12 mouse cellular contexts compared by ENCODE assay signal in the genomic region with DNA sequence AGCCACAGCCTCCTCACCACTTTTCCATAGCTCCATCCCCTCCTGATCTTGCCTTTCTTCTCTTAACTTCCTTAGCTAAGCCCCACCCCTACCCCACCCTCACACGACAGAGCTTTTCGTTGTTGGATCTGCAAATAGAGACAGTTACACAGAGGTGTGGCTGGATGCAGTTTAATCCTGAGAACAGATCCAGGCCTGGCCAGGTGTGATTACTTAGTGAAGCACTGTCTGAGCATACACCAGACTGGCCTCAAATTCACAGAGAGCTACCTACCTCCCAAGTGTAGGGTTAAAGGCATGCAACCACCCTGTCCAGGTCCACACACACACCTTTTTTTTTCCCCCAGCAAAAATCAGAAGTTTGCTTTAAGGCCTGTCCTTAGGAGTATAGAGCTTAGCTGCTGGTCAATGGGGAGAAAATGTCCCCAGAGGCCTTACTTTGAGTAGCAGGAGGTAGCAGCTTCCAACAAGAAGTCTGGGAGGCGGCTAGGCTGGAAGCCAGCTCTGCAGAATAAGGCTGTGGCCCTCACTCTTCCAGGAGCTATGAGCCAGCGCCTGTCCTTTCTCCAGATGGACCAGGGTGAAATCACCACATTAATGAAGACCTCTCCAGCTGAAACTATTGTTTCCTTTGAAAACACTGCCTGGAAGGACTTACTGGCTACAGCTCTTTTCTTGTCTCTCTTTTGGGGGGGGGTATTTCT.
DNase-seq lines count a peak whose midpoint lies in the region; ATAC-seq and TF ChIP-seq lines count a peak whose summit lies in the region.
"Had no signal": no experiment of that assay in that cellular context is flagged by ENCODE, and none has a peak within 500 bp of the region (broad histone marks: within the 10 kb centered on the region; RNA-seq: fewer than 3 reads in every experiment).

No protein-coding gene starts in this region.

- TF ChIP-seq POLR2A in lung, adult 2 months (IDR thresholded peaks at IDR 0.05; ENCODE audit: borderline replicate concordance, extremely low read depth, low read depth, low read length) = no peak

- H3K27me3 ChIP-seq in heart, embryonic 10.5 days (ENCODE audit: insufficient read depth, poor library complexity, severe bottlenecking) = no peaks in the 10 kb centered on the region
- H3K27me3 ChIP-seq in stomach, embryonic 16.5 days (ENCODE audit: control insufficient read depth, insufficient read depth, low read length) = no peaks in the 10 kb centered on the region
- H3K27me3 ChIP-seq: embryonic facial prominence, embryonic 15.5 days; forebrain, embryonic 15.5 days had no signal

- peak; percentile 18 to 44 for DNase-seq in heart, adult 18-20 months
- no peak for DNase-seq in heart, embryonic 10.5 days (ENCODE audit: low spot score)
- peak; percentile 42 for DNase-seq in lung, postnatal 10 days
- DNase-seq in lung, adult 2 months = no peak
- peak; percentile 14 to 20 for DNase-seq in heart, postnatal 36 days
- no peak for DNase-seq in spleen, postnatal 4 days (ENCODE audit: low spot score in 2 of 2)
- DNase-seq: right cerebral cortex, postnatal 4 days had no signal

- no peak overlapping the region for H3K9ac ChIP-seq in stomach, embryonic 16.5 days (ENCODE audit: low read length)
- H3K9ac ChIP-seq: embryonic facial prominence, embryonic 15.5 days; forebrain, embryonic 15.5 days; liver, embryonic 14.5 days had no signal

- TF ChIP-seq CTCF in lung, adult 2 months (IDR thresholded peaks at IDR 0.05; ENCODE audit: insufficient read depth, low read length) = no peak

- intact Hi-C loops in heart, postnatal 36 days (cut with DNase I) = no loop called here

- no peak overlapping the region for H3K4me3 ChIP-seq in heart, embryonic 10.5 days
- no peak overlapping the region for H3K4me3 ChIP-seq in lung, adult 2 months (replicated peaks; ENCODE audit: extremely low read depth, low read depth, low read length)
- no peak overlapping the region for H3K4me3 ChIP-seq in stomach, embryonic 16.5 days (replicated peaks; ENCODE audit: low read length)
- H3K4me3 ChIP-seq: embryonic facial prominence, embryonic 15.5 days; forebrain, embryonic 15.5 days; layer of hippocampus, adult 2 months had no signal

- H3K27ac ChIP-seq in heart, embryonic 10.5 days = no peak overlapping the region
- H3K27ac ChIP-seq in stomach, embryonic 16.5 days (ENCODE audit: low read length) = peak overlapping the region; percentile 4; the same call in 1 of the 2 replicates
- H3K27ac ChIP-seq: embryonic facial prominence, embryonic 15.5 days; forebrain, embryonic 15.5 days; layer of hippocampus, adult 2 months; liver, embryonic 14.5 days had no signal

- no peaks in the 10 kb centered on the region for H3K9me3 ChIP-seq in heart, embryonic 10.5 days
- H3K9me3 ChIP-seq in stomach, embryonic 16.5 days (replicated peaks; ENCODE audit: control insufficient read depth, low read length) = no peaks in the 10 kb centered on the region
- H3K9me3 ChIP-seq: embryonic facial prominence, embryonic 15.5 days; forebrain, embryonic 15.5 days had no signal

- peak; percentile 68; the same call in 1 of the 2 replicates for ATAC-seq in stomach, embryonic 16.5 days (ENCODE audit: insufficient read depth, low FRiP score)
- ATAC-seq: forebrain, embryonic 15.5 days had no signal

- WGBS in heart, embryonic 10.5 days = 62% methylated on average over 4 of the region's 4 CpGs
- 59% methylated on average over 4 of the region's 4 CpGs for WGBS in lung, adult 2 months
- WGBS in stomach, embryonic 16.5 days = 56% methylated on average over 4 of the region's 4 CpGs

- H3K36me3 ChIP-seq in heart, embryonic 10.5 days = peaks cover 2% of the 10 kb centered on the region; the same call in 1 of the 2 replicates
- no peaks in the 10 kb centered on the region for H3K36me3 ChIP-seq in stomach, embryonic 16.5 days (ENCODE audit: control insufficient read depth, insufficient read depth, low read length)
- H3K36me3 ChIP-seq: embryonic facial prominence, embryonic 15.5 days; forebrain, embryonic 15.5 days had no signal

- no peaks in the 10 kb centered on the region for H3K4me1 ChIP-seq in heart, embryonic 10.5 days
- H3K4me1 ChIP-seq in lung, adult 2 months (ENCODE audit: control insufficient read depth, insufficient read depth, low read length) = no peaks in the 10 kb centered on the region
- H3K4me1 ChIP-seq in stomach, embryonic 16.5 days (ENCODE audit: control insufficient read depth, insufficient read depth, low read length) = peaks cover 3% of the 10 kb centered on the region
- H3K4me1 ChIP-seq: forebrain, embryonic 15.5 days had no signal

- H3K4me2 ChIP-seq in stomach, embryonic 16.5 days (ENCODE audit: low read depth, low read length) = no peak overlapping the region
- H3K4me2 ChIP-seq: embryonic facial prominence, embryonic 15.5 days; forebrain, embryonic 15.5 days had no signal

Comparison
In these comparisons a context has a peak if more than half of its experiments do, and no peak if none do; other contexts are left out.
1. DNase-seq: peak in heart, adult 18-20 months (2 of 2), lung, postnatal 10 days (single experiment) and heart, postnatal 36 days (2 of 2); none in heart, embryonic 10.5 days (single experiment), lung, adult 2 months (single experiment) and spleen, postnatal 4 days (0 of 2).